Mouse (Mus musculus) adrenal gland, adult 10 weeks (tissue): ENCODE measurements around the gene Lrg1. TPM values are rescaled to one million over a fixed set of nuclear protein-coding genes. Genes with fewer than 3 reads are reported as not detected.

Source experiments
- polyA plus RNA-seq: library from polyadenylated mRNA; stranded (reverse); fragments of 350-450 nt; fragmentation: Illumina TruSeq; extraction: RNeasy Lipid Tissue Mini Kit (QIAGEN cat#74804); gene quantifications from one replicate; pipeline ENCODE4 v1.2.3, GENCODE M21; 2014; ENCODE audit warnings: low read depth, low replicate concordance

The Lrg1 gene
- not detected for polyA plus RNA-seq

DNA sequence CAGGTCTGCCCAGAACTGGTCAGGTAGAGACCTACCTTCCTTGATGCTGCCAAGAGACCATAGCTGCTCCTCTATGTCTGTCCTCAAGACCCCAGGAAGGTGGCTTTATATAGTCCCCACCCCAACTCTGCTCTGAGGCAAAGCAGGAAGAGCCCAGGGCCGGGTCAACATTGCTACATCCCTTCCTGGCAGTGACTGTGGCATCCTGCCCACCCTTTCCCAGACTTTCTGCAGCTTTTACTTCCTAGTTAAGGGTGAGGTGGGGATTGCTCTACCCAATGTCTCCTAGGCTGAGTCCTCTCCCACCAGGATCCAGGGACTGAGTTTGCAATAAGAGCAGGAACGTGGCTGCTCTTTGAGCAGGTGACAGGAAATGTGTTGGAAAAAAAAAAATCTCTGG is at the start of gene Lrg1:
Gene Lrg1 (minus strand): TSS at position 176 of the 400 bp plus-strand sequence.

DNA sequence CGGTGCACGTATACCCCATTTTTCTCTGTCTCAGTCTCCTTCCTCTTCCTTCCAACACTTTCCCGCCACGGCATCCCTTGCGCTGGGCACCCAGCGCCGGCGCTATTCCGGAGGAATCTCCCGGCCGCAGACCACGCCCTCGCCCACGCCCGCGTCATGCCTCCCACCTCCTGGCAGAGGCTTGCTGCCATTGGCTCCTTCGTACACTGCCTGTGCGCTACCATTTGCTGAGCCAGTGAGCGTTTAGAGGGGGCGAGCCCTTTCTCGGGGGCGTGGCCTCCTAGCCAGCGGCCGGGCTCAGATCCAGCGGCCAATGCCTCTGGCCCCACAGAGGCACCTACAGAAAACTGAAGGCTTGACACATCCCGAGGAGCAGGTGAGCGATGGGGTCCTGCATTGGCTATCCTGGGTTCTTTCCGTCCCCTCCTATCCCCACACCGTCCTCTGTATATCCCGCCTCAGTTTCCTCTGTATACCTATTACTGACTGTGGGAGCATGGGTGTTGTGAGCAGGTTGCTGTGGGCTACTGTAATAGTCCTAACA is 40.5 kb upstream of the Lrg1 start, which contains the start of gene Tnfaip8l1:
Gene Tnfaip8l1 (plus strand): TSS at position 247 of the 544 bp plus-strand sequence.

DNA sequence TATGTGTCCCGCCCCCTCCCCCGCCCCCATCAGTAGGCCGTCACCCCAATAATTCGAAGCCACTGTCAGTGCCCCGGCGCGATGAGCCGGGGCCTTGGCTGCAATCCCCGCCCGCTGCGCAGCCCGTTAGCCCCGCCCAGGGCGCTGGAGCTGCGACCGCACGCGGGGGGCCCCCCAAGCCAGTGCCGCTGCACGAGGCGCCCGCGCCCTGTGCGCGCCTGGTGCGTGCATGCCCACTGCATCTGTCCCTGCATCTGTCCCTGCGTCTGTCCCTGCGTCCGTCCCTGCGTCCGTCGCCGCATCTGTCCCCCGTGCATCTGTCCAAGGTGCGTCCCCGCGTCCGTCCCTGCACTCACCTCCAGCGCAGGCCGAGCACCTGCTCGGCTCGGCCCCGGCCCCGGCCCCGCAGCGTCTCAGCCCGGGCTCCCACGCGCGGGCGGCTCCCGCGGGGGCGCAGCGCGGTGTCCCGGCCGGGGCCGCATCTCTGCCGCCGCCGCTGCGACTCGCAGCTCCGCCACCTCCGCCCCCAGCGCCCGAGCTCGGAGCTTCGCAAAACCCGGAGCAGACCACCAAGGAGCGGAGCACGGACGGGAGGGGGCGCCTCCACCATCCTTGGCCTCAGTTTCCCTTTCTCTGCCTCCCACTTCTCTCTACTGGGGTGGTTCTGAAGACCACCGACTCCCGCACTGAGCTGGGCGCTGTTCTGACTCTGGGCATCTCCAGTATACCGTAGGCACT is 18.2 kb upstream of the Lrg1 start, which contains the start of gene Sema6b:
Gene Sema6b (minus strand): TSS at position 486 of the 738 bp plus-strand sequence.

DNA sequence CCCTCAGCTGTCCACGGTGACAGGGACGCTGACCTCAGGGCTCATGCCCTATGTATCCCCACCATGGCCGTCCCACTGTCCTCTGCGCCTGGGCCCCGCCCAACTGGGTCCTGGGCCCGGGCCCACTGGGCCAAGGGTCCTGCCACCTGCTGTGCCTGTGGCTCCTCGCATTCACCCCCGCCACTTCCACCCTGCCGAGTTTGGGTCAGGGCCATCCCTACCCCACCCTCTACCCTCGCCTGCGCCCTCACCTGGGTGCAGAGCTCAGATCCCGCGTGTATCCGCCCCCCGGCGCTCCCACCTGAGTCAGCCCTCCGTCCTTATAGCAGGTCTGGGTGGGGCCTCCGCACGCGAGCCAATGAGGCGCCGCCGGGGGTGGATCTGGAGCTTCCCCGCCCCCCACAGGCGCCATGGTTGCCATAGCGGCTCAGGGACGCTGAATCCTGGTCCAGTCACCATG is 4.5 kb downstream of the Lrg1 start, which contains the start of gene Plin5:
Gene Plin5 (minus strand): TSS at position 346 of the 460 bp plus-strand sequence.

DNA sequence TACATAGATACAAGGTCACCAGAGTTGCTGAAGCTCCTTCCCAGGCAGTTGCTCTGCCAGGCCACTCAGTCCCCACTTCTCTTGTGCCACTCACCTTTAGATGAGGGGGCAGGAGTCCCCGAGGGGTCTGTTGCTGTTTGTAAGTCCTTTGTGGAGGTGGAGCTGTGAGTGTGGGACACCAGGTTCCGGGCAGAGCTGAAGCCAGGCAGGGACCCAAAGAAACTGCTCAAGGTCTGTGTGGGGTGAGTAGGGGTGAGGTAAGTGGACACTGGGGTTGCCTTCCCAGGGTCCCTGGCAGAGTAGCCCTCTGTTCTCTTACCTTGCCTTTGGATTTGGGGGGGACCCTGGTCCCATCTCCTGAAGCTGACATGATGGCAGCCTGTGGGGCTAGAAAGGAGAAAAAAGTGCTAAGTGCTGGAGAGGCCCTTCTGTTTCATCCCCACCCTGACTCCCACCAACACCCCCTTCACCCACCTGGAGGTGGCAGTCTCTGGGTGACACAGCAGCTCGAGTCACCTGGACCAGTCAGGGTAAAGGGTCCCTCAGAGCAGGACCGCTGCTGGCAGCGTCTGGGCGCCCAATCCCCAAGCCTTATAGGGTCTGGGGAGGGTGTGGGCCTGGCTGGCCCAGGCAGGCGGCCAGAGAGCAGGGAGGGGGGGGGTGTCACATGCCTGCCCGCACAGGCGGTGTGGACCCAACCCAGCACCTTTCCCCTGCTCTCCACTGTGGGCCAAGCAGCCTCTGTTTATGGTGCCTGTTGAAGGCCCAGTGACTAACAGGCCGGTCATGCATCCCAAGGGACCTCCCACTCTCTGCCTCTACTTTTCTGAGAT is 12.4 kb downstream of the Lrg1 start, which contains the start of gene Plin4:
Gene Plin4 (minus strand): TSS at position 585 of the 833 bp plus-strand sequence.

DNA sequence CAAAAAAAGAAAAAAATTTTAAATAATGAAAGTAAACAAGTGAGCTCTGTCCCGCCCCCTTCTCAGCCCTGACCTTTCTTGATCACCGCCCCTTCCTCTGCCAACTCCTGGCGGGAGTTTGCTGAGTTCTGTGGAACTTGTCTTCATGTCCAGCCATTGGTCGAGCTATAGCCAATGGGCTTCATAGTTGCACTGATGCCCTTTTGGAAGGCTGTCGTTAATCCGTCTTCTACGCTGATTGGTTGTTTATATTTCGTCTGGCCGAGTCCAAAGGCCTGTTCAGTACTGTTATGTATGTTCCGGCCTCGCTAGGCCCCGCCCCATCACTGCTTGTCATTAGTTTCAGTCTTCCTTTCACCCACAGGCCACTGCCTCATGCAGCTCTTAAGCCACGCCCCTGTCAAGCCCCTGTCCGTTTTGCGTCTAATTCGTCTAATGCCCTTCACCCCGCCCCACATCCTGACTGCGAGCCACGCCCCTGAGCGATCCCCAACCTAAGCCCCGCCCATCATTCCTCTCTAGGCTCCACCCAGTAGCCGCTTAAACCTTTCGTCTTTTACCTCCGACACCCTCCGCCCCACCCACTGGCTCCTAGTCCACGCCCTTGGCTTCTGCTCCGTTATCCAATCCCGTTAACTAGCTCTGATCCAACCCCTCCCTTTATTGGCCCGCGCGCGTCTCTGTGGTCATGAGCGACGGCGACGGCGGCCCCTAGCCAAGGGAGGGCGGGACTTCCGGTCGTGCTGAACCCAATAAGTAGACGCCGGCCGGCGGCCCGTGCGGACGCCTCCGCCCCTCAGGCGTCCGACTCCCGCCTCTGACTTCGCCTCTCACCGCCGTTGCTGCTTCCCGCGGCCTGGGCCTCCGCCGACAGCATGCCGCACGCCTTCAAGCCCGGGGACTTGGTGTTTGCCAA is 42.7 kb downstream of the Lrg1 start, which contains the start of gene Hdgfl2:
Gene Hdgfl2 (plus strand): TSS at position 755 of the 916 bp plus-strand sequence.

DNA sequence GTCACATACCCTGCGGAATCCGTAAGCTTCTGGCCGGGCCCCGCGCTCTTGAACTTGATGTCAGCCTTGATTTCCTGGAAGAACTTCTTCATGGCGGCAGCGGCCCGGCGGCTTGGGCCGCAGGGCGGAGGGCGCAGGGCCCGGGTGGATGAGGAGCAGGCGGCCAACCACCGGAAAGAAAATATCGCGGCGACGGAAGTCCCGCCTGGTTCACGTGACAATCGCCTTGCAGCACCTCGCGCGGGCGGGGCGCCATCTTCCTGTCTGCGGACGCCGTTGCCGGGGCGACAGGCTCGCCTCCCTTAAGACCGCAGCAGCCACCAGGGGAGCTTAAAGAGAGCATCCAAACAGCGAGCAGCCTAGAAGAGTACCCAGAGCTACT is 47.0 kb downstream of the Lrg1 start, which contains the start of gene Ubxn6:
Gene Ubxn6 (minus strand): TSS at position 202 of the 382 bp plus-strand sequence.

Other genes starting within 250 kb of the Lrg1 start
- gene Zfp119a, start 243.1 kb downstream of the Lrg1 start, polyA plus RNA-seq = 18.8 TPM
- gene Zfp959, start 229.9 kb downstream of the Lrg1 start, polyA plus RNA-seq = 30.8 TPM
- gene Zfp119b, start 172.5 kb downstream of the Lrg1 start, polyA plus RNA-seq = 19.0 TPM
- gene Ebi3, start 169.4 kb downstream of the Lrg1 start, polyA plus RNA-seq = not detected
- gene Yju2, start 162.9 kb downstream of the Lrg1 start, polyA plus RNA-seq = 0.70 TPM
- gene Shd, start 151.5 kb downstream of the Lrg1 start, polyA plus RNA-seq = not detected
- gene Fsd1, start 135.5 kb downstream of the Lrg1 start, polyA plus RNA-seq = not detected
- gene Stap2, start 116.4 kb downstream of the Lrg1 start, polyA plus RNA-seq = 0.41 TPM
- 0.70 TPM for gene Mpnd, start 116.3 kb downstream of the Lrg1 start, polyA plus RNA-seq
- gene Sh3gl1, start 85.4 kb downstream of the Lrg1 start, polyA plus RNA-seq = 0.82 TPM
- 0.76 TPM for gene Chaf1a, start 81.6 kb downstream of the Lrg1 start, polyA plus RNA-seq
- gene Ubxn6, start 47.0 kb downstream of the Lrg1 start, polyA plus RNA-seq = 15.9 TPM
- 3.9 TPM for gene Hdgfl2, start 42.4 kb downstream of the Lrg1 start, polyA plus RNA-seq
- gene Plin4, start 12.2 kb downstream of the Lrg1 start, polyA plus RNA-seq = 6.4 TPM
- 6.5 TPM for gene Plin5, start 4.4 kb downstream of the Lrg1 start, polyA plus RNA-seq
- not detected for gene Sema6b, start 18.3 kb upstream of the Lrg1 start, polyA plus RNA-seq
- gene Tnfaip8l1, start 40.5 kb upstream of the Lrg1 start, polyA plus RNA-seq = 1.6 TPM
- gene Mydgf, start 61.9 kb upstream of the Lrg1 start, polyA plus RNA-seq = 13.2 TPM
- gene Dpp9, start 96.9 kb upstream of the Lrg1 start, polyA plus RNA-seq = 0.41 TPM
- 3.7 TPM for gene Fem1a, start 134.8 kb upstream of the Lrg1 start, polyA plus RNA-seq
- 0.58 TPM for gene Ticam1, start 154.8 kb upstream of the Lrg1 start, polyA plus RNA-seq
- 21.8 TPM for gene Plin3, start 170.9 kb upstream of the Lrg1 start, polyA plus RNA-seq
- gene Arrdc5, start 178.3 kb upstream of the Lrg1 start, polyA plus RNA-seq = not detected
- gene Uhrf1, start 181.3 kb upstream of the Lrg1 start, polyA plus RNA-seq = 1.9 TPM
- 0.99 TPM for gene Kdm4b, start 204.1 kb upstream of the Lrg1 start, polyA plus RNA-seq